Mouse (Mus musculus): ENCODE data around the gene Aen. TPM values are rescaled to one million over a fixed set of nuclear protein-coding genes. Genes with fewer than 3 reads are reported as not detected.

Aen gene
- polyA plus RNA-seq, 1 experiment = 90.3 TPM

DNA sequence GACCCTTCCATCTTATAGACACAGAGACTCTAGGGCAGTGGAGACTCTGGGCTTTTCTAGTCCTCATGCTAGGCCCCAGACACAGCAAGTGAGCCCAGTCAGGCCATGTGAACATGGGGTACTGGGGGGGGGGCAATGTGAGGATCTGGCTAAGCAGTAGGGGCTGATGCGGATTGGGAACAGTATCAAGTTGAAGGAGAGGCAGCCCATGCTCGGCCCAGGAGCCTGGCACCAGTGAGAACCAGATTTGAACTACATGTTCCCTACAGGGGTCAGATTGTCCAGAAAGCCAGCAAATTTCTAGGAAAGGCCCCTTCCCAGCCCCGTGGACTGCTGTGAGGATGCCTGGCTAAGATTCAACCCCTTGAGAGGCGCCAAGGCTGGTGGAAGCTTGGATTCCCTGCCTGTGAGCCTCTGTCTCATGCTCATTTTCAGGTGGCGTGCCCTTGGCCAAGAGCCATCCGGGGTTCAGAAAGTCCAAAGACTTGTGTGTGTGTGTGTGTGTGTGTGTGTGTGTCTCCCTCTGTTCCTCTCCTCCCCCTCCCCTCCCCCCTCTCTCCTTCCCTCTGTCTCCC is 62.9 kb downstream of the Aen start:
- TF ChIP-seq POLR2A (IDR thresholded peaks at IDR 0.05; ENCODE audit: low read depth, low read length) (no peak), CTCF (IDR thresholded peaks at IDR 0.05; ENCODE audit: borderline replicate concordance, insufficient read depth, low read length) (no peak)
- no peak overlapping the region for H3K4me3 ChIP-seq (ENCODE audit: insufficient read depth, low read length)
- H3K4me1 ChIP-seq (ENCODE audit: control insufficient read depth, insufficient read depth, low read length) = no peaks in the 10 kb centered on the region
- no peak overlapping the region for H3K27ac ChIP-seq (ENCODE audit: insufficient read depth, low read length)

Other genes with a start within 250 kb of the Aen start
- gene Ntrk3, start 157.8 kb upstream of the Aen start, polyA plus RNA-seq (2011; ENCODE audit: insufficient read length, low read depth, missing spikeins) = 6.0 and 8.5 TPM in 2 replicates
- 25.0 and 32.2 TPM in 2 replicates for gene Mrps11, start 112.7 kb upstream of the Aen start, polyA plus RNA-seq (2011; ENCODE audit: insufficient read length, low read depth, missing spikeins)
- gene Mrpl46, start 112.3 kb upstream of the Aen start, polyA plus RNA-seq (2011; ENCODE audit: insufficient read length, low read depth, missing spikeins) = 17.2 and 19.3 TPM in 2 replicates
- 9.9 and 12.5 TPM in 2 replicates for gene Det1, start 48.6 kb upstream of the Aen start, polyA plus RNA-seq (2011; ENCODE audit: insufficient read length, low read depth, missing spikeins)
- gene Isg20, start 17.6 kb downstream of the Aen start, polyA plus RNA-seq (2011; ENCODE audit: insufficient read length, low read depth, missing spikeins) = 7.3 and 9.9 TPM in 2 replicates
- gene Acan, start 157.6 kb downstream of the Aen start, polyA plus RNA-seq (2011; ENCODE audit: insufficient read length, low read depth, missing spikeins) = 4.5 and 10.4 TPM in 2 replicates
- 0.63 TPM in 1 of 2 replicates, not detected in the other for gene Hapln3, start 235.2 kb downstream of the Aen start, polyA plus RNA-seq (2011; ENCODE audit: insufficient read length, low read depth, missing spikeins)